Mouse (Mus musculus) ES-Bruce4 (cell line): Measurements from ENCODE around the gene Ccdc3. TPM values are rescaled to one million over a fixed set of nuclear protein-coding genes. Genes with fewer than 3 reads are reported as not detected.

Source experiments
- H3K27ac ChIP-seq: 2 replicates; pipeline ENCODE4 v1.5.1; 2012; ENCODE audit warnings: low read length, inconsistent platforms; ENCODE audit not compliant: insufficient read depth
- H3K27me3 ChIP-seq: 2 replicates; pipeline ENCODE4 v1.6.1; 2012; ENCODE audit warnings: mild to moderate bottlenecking, low read length, inconsistent platforms; ENCODE audit not compliant: control insufficient read depth, poor library complexity, insufficient read depth, severe bottlenecking
- H3K36me3 ChIP-seq: 2 replicates; pipeline ENCODE4 v1.6.1; 2012; ENCODE audit warnings: inconsistent platforms, mild to moderate bottlenecking, low read length, moderate library complexity; ENCODE audit not compliant: control insufficient read depth, poor library complexity, insufficient read depth, severe bottlenecking
- H3K4me1 ChIP-seq: one replicate; pipeline ENCODE4 v1.8.1; 2011; ENCODE audit warnings: low read length; ENCODE audit not compliant: control insufficient read depth, insufficient read depth
- H3K4me3 ChIP-seq: 2 replicates; pipeline ENCODE4 v1.5.1; 2011; ENCODE audit warnings: low read depth, mild to moderate bottlenecking, low read length
- H3K9ac ChIP-seq: 2 replicates; pipeline ENCODE4 v1.6.1; 2012; ENCODE audit warnings: low read depth, mild to moderate bottlenecking, inconsistent platforms; ENCODE audit not compliant: poor library complexity, severe bottlenecking
- H3K9me3 ChIP-seq: replicated peaks from 2 replicates; pipeline ENCODE4 v1.6.1; 2012; ENCODE audit warnings: mild to moderate bottlenecking, low read length, inconsistent platforms; ENCODE audit not compliant: control insufficient read depth, poor library complexity, insufficient read depth, severe bottlenecking
- CTCF ChIP-seq: IDR thresholded peaks from one replicate; pipeline ENCODE4 v1.8.1; 2011; ENCODE audit warnings: low read depth, low read length
- EP300 ChIP-seq: IDR thresholded peaks from 2 replicates; pipeline ENCODE4 v1.6.1; 2011; ENCODE audit warnings: low read depth, low read length; ENCODE audit not compliant: insufficient read depth
- POLR2A ChIP-seq: IDR thresholded peaks from one replicate; pipeline ENCODE4 v1.8.1; 2011; ENCODE audit warnings: low read length; ENCODE audit not compliant: insufficient read depth
- polyA plus RNA-seq: library from polyadenylated mRNA; stranded (reverse); fragments of >200 nt; gene quantifications from 2 replicates; pipeline ENCODE4 v1.2.4, GENCODE M21; 2011; ENCODE audit warnings: low read depth; ENCODE audit not compliant: missing spikeins, insufficient read depth, insufficient read length

Gene Ccdc3
- polyA plus RNA-seq, 1 experiment = 0.82 TPM

DNA sequence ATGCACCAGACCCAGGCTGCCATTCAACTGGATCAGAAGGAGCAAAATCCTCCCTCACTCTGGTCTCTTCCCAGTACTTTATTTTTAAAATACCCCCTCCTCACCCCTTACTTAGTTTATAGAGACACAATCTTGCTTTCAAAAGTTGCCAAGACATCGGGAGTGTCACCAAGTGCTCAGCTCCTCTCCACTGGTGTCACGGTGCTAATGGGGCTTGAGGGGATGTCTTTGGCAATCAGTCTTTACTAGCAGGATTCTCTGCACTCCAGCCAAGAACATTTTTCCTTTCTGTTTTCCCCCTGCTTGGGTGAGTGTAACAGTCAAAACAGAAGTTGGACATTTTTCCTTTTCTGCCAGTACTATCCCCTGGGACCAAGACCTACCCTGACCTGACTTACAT lies 10.3 kb downstream of the Ccdc3 start:
- Histone ChIP-seq H3K27ac (no peak overlapping the region), H3K9me3 (no peaks in the 10 kb centered on the region), H3K4me1 (no peaks in the 10 kb centered on the region), H3K9ac (no peak overlapping the region), H3K4me3 (no peak overlapping the region), H3K27me3 (no peaks in the 10 kb centered on the region), H3K36me3 (no peaks in the 10 kb centered on the region)
- TF ChIP-seq EP300 = no peak
- TF ChIP-seq CTCF = no peak
- TF ChIP-seq POLR2A = no peak

- no peaks in the 10 kb centered on the region for H3K36me3 ChIP-seq
- TF ChIP-seq EP300 (no peak), CTCF (no peak), POLR2A (no peak)
These were observed 17.1 kb downstream of the Ccdc3 start for GRCm38 (mm10) chr2:5154711-5155110.

GRCm38 (mm10) chr2:5160236-5160848 lies 22.8 kb downstream of the Ccdc3 start:
- no peaks in the 10 kb centered on the region for H3K27me3 ChIP-seq
- H3K4me1 ChIP-seq = no peaks in the 10 kb centered on the region
- H3K27ac ChIP-seq = no peak overlapping the region
- H3K4me3 ChIP-seq = no peak overlapping the region
- no peak overlapping the region for H3K9ac ChIP-seq
- H3K36me3 ChIP-seq = no peaks in the 10 kb centered on the region
- H3K9me3 ChIP-seq = no peaks in the 10 kb centered on the region
- TF ChIP-seq EP300 = no peak
- no peak for TF ChIP-seq CTCF
- no peak for TF ChIP-seq POLR2A

More at GRCm38 (mm10) chr2:5154711-5155110, 17.1 kb downstream of the Ccdc3 start:
- Histone ChIP-seq H3K9ac (no peak overlapping the region), H3K9me3 (no peaks in the 10 kb centered on the region), H3K27ac (no peak overlapping the region), H3K4me1 (no peaks in the 10 kb centered on the region), H3K27me3 (no peaks in the 10 kb centered on the region), H3K4me3 (no peak overlapping the region)

DNA sequence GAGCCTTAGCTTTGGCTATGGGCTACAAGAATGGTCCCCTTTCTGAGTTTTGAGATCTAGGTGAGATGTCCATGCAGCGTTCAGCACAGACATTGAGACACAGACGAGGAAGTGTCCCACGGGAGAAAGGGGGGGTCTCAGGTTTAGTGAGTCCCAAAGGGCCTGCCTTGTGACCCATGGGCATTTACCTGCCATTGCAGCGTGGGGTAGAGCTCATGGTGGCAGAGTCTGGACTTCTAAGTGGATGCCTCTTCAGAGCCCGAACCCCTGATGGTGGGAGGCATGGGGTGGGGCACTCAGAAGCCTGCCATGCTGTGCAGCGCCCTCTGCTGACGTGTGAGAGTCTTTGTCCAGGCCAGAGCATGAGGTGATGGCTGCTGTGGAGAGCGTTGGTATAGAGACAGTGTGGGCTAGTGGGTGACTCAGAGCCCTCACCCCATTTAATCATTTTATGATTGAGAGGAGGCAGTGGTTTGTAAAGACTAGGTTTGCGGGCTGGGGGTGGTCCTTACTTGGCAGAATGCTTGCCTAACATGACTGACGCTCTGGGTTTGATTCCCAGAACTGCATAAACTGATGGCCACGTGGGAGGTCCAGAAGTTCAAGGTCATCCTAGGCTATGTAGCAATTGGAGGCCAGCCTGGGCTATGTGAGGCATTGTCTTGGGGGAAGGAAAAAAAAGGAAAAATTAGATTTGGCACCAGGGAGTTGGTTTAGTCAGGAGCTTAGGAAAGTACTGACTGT lies 23.6 kb downstream of the Ccdc3 start:
- Histone ChIP-seq H3K9ac (no peak overlapping the region), H3K36me3 (no peaks in the 10 kb centered on the region), H3K27ac (no peak overlapping the region), H3K4me1 (no peaks in the 10 kb centered on the region), H3K27me3 (no peaks in the 10 kb centered on the region), H3K9me3 (no peaks in the 10 kb centered on the region), H3K4me3 (no peak overlapping the region)
- TF ChIP-seq EP300 = no peak
- TF ChIP-seq POLR2A = no peak
- peak; percentile 77 for TF ChIP-seq CTCF

DNA sequence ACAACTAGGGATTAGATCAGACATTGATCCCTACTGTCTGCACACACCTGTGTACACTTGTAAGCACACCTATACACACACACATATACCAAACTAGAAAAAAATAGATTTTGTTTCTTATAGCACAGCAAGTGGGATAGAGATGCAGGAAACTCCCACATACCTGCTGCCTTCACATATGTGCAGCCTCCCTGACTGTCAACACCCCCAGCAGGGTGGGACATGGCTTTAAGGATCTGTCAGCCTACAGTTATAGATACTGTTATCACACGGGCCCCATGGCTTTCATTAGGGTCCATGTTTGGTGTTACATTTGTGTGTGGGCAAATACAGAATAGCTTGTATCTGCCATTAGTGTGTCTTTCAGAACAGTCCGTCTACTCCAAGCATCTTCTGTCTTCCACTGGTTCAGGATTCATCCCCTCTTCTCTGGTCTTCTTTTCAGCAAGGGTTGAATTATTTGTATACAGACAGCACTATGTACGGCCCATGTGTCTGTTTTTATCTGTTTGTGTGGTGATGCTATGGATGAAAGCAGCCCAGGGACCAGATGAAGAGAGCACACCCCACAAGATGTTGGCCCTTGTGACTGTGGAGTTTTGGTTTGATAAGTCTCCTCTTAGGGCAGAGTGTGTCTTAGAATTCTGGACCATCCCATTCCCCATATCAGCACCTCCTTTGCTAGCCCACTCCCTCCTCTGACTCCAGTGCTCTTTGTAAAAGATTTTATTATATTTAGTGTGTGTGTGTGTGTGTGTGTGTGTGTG lies 24.5 kb downstream of the Ccdc3 start:
- Histone ChIP-seq H3K9me3 (no peaks in the 10 kb centered on the region), H3K27me3 (no peaks in the 10 kb centered on the region), H3K4me3 (no peak overlapping the region), H3K36me3 (no peaks in the 10 kb centered on the region), H3K27ac (no peak overlapping the region), H3K9ac (no peak overlapping the region), H3K4me1 (no peaks in the 10 kb centered on the region)
- TF ChIP-seq EP300 = no peak
- TF ChIP-seq POLR2A = no peak
- TF ChIP-seq CTCF = no peak
